Mouse (Mus musculus): ENCODE data around the gene Nek8. TPM values are rescaled to one million over a fixed set of nuclear protein-coding genes. Genes with fewer than 3 reads are reported as not detected.
A peak's percentile ranks its signal among the peaks of the same experiment; 100 is the strongest.

Gene Nek8
- total and polyA plus RNA-seq, 2 experiments from 2014 or later: 8.1 to 24.6 TPM

GRCm38 (mm10) chr11:78195101-78195863 is 18.8 kb upstream of the Nek8 start:
- H3K4me2 ChIP-seq (ENCODE audit: low read depth, low read length): peak overlapping the region; percentile 69
- 47% methylated on average over 23 of the region's 23 CpGs for WGBS
- DNase-seq (ENCODE audit: low spot score) (no peak), ATAC-seq (ENCODE audit: insufficient read depth, low read depth) (no peak)
- TF ChIP-seq CTCF (IDR thresholded peaks at IDR 0.05; ENCODE audit: low read depth) (no peak), EP300 (IDR thresholded peaks at IDR 0.05; ENCODE audit: low read depth) (no peak)
- no peak overlapping the region; the same call in 1 of the 2 replicates for H3K27ac ChIP-seq (ENCODE audit: low read depth)
- peak overlapping the region; percentile 55 for H3K4me3 ChIP-seq (ENCODE audit: low read depth, low read length)
- peaks cover 6% of the 10 kb centered on the region; the same call in 1 of the 2 replicates for H3K4me1 ChIP-seq (ENCODE audit: control insufficient read depth, insufficient read depth)
- H3K9ac ChIP-seq (replicated peaks; ENCODE audit: low read depth, low read length): peak overlapping the region; percentile 40
- H3K9me3 ChIP-seq (replicated peaks; ENCODE audit: control insufficient read depth, low read length): no peaks in the 10 kb centered on the region
- H3K27me3 ChIP-seq (ENCODE audit: control insufficient read depth, insufficient read depth, low read length): no peaks in the 10 kb centered on the region
- H3K36me3 ChIP-seq (replicated peaks; ENCODE audit: control insufficient read depth, insufficient read depth, low read length): peaks cover 20% of the 10 kb centered on the region

GRCm38 (mm10) chr11:78194411-78195100 is 18.1 kb upstream of the Nek8 start:
- ATAC-seq (ENCODE audit: insufficient read depth, low read depth) (peak; percentile 68), DNase-seq (ENCODE audit: low spot score) (peak; percentile 54)
- H3K4me2 ChIP-seq (ENCODE audit: low read depth, low read length): peak overlapping the region; percentile 69
- WGBS: 6% methylated on average over 30 of the region's 30 CpGs
- no peaks in the 10 kb centered on the region for H3K9me3 ChIP-seq (replicated peaks; ENCODE audit: control insufficient read depth, low read length)
- peak overlapping the region; percentile 55 for H3K4me3 ChIP-seq (ENCODE audit: low read depth, low read length)
- peaks cover 20% of the 10 kb centered on the region for H3K36me3 ChIP-seq (replicated peaks; ENCODE audit: control insufficient read depth, insufficient read depth, low read length)
- H3K27ac ChIP-seq (ENCODE audit: low read depth): no peak overlapping the region
- TF ChIP-seq CTCF (IDR thresholded peaks at IDR 0.05; ENCODE audit: low read depth): no peak
- no peak for TF ChIP-seq EP300 (IDR thresholded peaks at IDR 0.05; ENCODE audit: low read depth)
- peak overlapping the region; percentile 40 for H3K9ac ChIP-seq (replicated peaks; ENCODE audit: low read depth, low read length)
- H3K4me1 ChIP-seq (ENCODE audit: control insufficient read depth, insufficient read depth): peaks cover 6% of the 10 kb centered on the region; the same call in 1 of the 2 replicates
- H3K27me3 ChIP-seq (ENCODE audit: control insufficient read depth, insufficient read depth, low read length): no peaks in the 10 kb centered on the region

- DNase-seq (ENCODE audit: low spot score): no peak
- TF ChIP-seq CTCF (IDR thresholded peaks at IDR 0.05; ENCODE audit: low read depth): no peak
- TF ChIP-seq EP300 (IDR thresholded peaks at IDR 0.05; ENCODE audit: low read depth): no peak
- no peak for ATAC-seq (ENCODE audit: insufficient read depth, low read depth)
- Histone ChIP-seq H3K4me1 (ENCODE audit: control insufficient read depth, insufficient read depth) (peaks cover 6% of the 10 kb centered on the region; the same call in 1 of the 2 replicates), H3K27me3 (ENCODE audit: control insufficient read depth, insufficient read depth, low read length) (no peaks in the 10 kb centered on the region), H3K27ac (ENCODE audit: low read depth) (no peak within 1 kb of the TSS), H3K36me3 (replicated peaks; ENCODE audit: control insufficient read depth, insufficient read depth, low read length) (peaks cover 20% of the 10 kb centered on the region), H3K9me3 (replicated peaks; ENCODE audit: control insufficient read depth, low read length) (no peaks in the 10 kb centered on the region), H3K9ac (replicated peaks; ENCODE audit: low read depth, low read length) (no peak within 1 kb of the TSS), H3K4me2 (ENCODE audit: low read depth, low read length) (peak within 1 kb of the TSS; percentile 69; the same call in 1 of the 2 replicates), H3K4me3 (ENCODE audit: low read depth, low read length) (no peak within 1 kb of the TSS; the same call in 1 of the 2 replicates)
- 43% methylated on average over 1 of the region's 1 CpGs for WGBS
These were observed 16.6 kb upstream of the Nek8 start, which contains the start of gene Proca1 for GRCm38 (mm10) chr11:78193113-78193512. TSS of gene Proca1 (plus strand) at chr11:78193392.

- H3K27ac ChIP-seq (ENCODE audit: low read depth): peak overlapping the region; percentile 78; the same call in 1 of the 2 replicates
- no peaks in the 10 kb centered on the region for H3K27me3 ChIP-seq (ENCODE audit: control insufficient read depth, insufficient read depth, low read length)
- DNase-seq (ENCODE audit: low spot score) (no peak), ATAC-seq (ENCODE audit: insufficient read depth, low read depth) (no peak)
- H3K36me3 ChIP-seq (replicated peaks; ENCODE audit: control insufficient read depth, insufficient read depth, low read length): peaks cover 20% of the 10 kb centered on the region
- TF ChIP-seq CTCF (IDR thresholded peaks at IDR 0.05; ENCODE audit: low read depth) (no peak), EP300 (IDR thresholded peaks at IDR 0.05; ENCODE audit: low read depth) (no peak)
- peak overlapping the region; percentile 71; the same call in 1 of the 2 replicates for H3K4me3 ChIP-seq (ENCODE audit: low read depth, low read length)
- 0 out of 2 replicates have a peak overlapping the region, but pooled peaks have one; percentile 74 for H3K4me2 ChIP-seq (ENCODE audit: low read depth, low read length)
- H3K9me3 ChIP-seq (replicated peaks; ENCODE audit: control insufficient read depth, low read length): no peaks in the 10 kb centered on the region
- 73% methylated on average over 6 of the region's 6 CpGs for WGBS
- no peak overlapping the region for H3K9ac ChIP-seq (replicated peaks; ENCODE audit: low read depth, low read length)
- peaks cover 5% of the 10 kb centered on the region; the same call in 1 of the 2 replicates for H3K4me1 ChIP-seq (ENCODE audit: control insufficient read depth, insufficient read depth)
These were observed 13.6 kb upstream of the Nek8 start for GRCm38 (mm10) chr11:78190041-78190440.

- Histone ChIP-seq H3K4me2 (ENCODE audit: low read depth, low read length) (peak overlapping the region; percentile 74), H3K4me1 (ENCODE audit: control insufficient read depth, insufficient read depth) (no peaks in the 10 kb centered on the region), H3K9me3 (replicated peaks; ENCODE audit: control insufficient read depth, low read length) (no peaks in the 10 kb centered on the region), H3K36me3 (replicated peaks; ENCODE audit: control insufficient read depth, insufficient read depth, low read length) (peaks cover 20% of the 10 kb centered on the region), H3K9ac (replicated peaks; ENCODE audit: low read depth, low read length) (peak overlapping the region; percentile 78), H3K27ac (ENCODE audit: low read depth) (peak overlapping the region; percentile 78), H3K4me3 (ENCODE audit: low read depth, low read length) (peak overlapping the region; percentile 71), H3K27me3 (ENCODE audit: control insufficient read depth, insufficient read depth, low read length) (no peaks in the 10 kb centered on the region)
- DNase-seq (ENCODE audit: low spot score) (peak; percentile 37), ATAC-seq (ENCODE audit: insufficient read depth, low read depth) (peak; percentile 62)
- TF ChIP-seq EP300 (IDR thresholded peaks at IDR 0.05; ENCODE audit: low read depth): no peak
- TF ChIP-seq CTCF (IDR thresholded peaks at IDR 0.05; ENCODE audit: low read depth): no peak
- 1% methylated on average over 42 of the region's 42 CpGs for WGBS
These were observed 13.0 kb upstream of the Nek8 start for GRCm38 (mm10) chr11:78189234-78190040.
